Mouse (Mus musculus) embryonic fibroblast, embryonic 13.5 days (primary cell): ENCODE data around the gene Sigmar1. TPM values are rescaled to one million over a fixed set of nuclear protein-coding genes. Genes with fewer than 3 reads are reported as not detected.
A peak's percentile ranks its signal among the peaks of the same experiment; 100 is the strongest.

ENCODE experiments used
- H3K27ac ChIP-seq: 2 replicates; pipeline ENCODE4 v1.5.1; 2012; ENCODE audit warnings: low read length, control low read depth, inconsistent platforms; ENCODE audit not compliant: insufficient read depth
- H3K4me1 ChIP-seq: 2 replicates; pipeline ENCODE4 v1.6.1; 2011; ENCODE audit warnings: low read length; ENCODE audit not compliant: control insufficient read depth, insufficient read depth
- H3K4me3 ChIP-seq: 2 replicates; pipeline ENCODE4 v1.5.1; 2011; ENCODE audit warnings: mild to moderate bottlenecking, control low read depth, low read length; ENCODE audit not compliant: insufficient read depth
- CTCF ChIP-seq: IDR thresholded peaks from 2 replicates; pipeline ENCODE4 v1.5.1; 2011; ENCODE audit warnings: mild to moderate bottlenecking, control low read depth, low read length, moderate library complexity, borderline replicate concordance; ENCODE audit not compliant: insufficient read depth
- POLR2A ChIP-seq: IDR thresholded peaks from 2 replicates; pipeline ENCODE4 v1.6.1; 2011; ENCODE audit warnings: low read depth, mild to moderate bottlenecking, control low read depth, low read length, moderate library complexity
- polyA plus RNA-seq: library from polyadenylated mRNA; stranded (reverse); fragments of >200 nt; gene quantifications from 2 replicates; pipeline ENCODE4 v1.2.4, GENCODE M21; 2011; ENCODE audit warnings: low read depth; ENCODE audit not compliant: missing spikeins, insufficient read length

Gene Sigmar1
- polyA plus RNA-seq, 1 experiment: 78.6 TPM

DNA sequence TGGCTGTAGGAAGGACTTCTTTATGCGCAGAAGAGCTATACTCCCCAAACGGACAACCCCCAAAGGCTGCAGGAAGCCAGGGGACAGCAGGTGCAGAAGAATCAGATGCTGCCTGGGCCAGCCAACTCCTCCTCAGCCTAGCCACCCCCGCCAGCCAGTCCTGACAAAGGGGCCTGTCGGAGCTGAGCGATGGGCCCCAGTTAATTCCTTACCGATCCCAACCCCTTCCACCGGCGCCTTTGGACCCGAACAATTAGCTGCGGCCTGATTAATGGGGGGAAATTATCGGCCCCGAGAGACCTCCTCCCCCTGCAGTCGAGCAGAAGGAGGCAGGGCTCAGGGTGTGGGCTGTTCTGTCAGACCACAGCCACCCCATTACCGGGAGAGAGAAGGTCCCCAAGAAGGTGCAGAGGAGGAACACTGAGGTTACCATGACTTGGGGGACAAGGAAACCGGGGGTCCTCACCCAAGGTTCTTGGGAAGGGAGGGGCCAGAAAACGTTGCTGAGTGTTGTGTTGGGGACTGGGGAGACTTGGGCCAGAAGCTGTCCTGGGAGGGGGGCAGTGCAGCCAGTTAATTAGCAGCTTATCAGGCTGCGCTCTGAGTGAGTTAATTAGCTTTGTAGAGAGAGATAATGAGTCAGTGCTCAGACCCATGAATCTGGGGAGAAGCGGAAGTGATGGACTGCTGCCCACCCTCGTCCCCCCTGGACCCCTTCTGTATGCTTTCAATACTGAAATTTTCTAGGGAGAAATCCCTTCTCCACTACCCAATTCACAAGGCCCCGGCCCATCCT, 28.9 kb downstream of the Sigmar1 start:
- Histone ChIP-seq H3K4me3 (no peak overlapping the region), H3K27ac (no peak overlapping the region), H3K4me1 (0 out of 2 replicates have a peak, but pooled peaks cover 2% of the 10 kb centered on the region)
- TF ChIP-seq CTCF: no peak
- no peak for TF ChIP-seq POLR2A

GRCm38 (mm10) chr4:41722918-41723351, 33.0 kb downstream of the Sigmar1 start, which contains the start of gene Dctn3:
TSS of gene Dctn3 (minus strand) at chr4:41723170.
- H3K4me1 ChIP-seq: peaks cover 4% of the 10 kb centered on the region
- peak within 1 kb of the TSS; percentile 94 for H3K4me3 ChIP-seq
- H3K27ac ChIP-seq: no peak within 1 kb of the TSS
- TF ChIP-seq POLR2A (peak; percentile 87), CTCF (no peak)

GRCm38 (mm10) chr4:41716834-41717233, 39.1 kb downstream of the Sigmar1 start:
- H3K4me1 ChIP-seq: peaks cover 2% of the 10 kb centered on the region
- H3K4me3 ChIP-seq: no peak overlapping the region
- H3K27ac ChIP-seq: no peak overlapping the region
- TF ChIP-seq CTCF: no peak
- no peak for TF ChIP-seq POLR2A

DNA sequence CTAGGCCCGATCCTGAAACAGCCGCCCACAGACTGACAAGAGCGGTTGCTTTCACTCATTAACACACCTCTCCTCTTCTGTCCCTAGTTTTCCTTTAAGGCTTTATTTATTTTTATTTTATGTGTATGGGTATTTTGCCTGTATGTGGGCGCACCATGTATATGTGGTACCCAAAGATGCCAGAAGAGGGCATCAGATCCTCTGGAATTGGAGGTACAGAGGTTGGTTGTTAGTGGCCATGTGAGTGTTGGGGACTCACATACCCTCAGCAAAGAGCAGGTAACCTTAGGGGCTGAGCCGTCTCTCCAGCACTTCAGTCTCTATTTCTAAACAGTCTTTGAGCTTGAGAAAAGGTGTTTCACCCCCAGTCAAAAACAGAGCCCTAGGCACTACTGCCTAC, 40.4 kb downstream of the Sigmar1 start:
- TF ChIP-seq POLR2A: no peak
- no peak for TF ChIP-seq CTCF
- H3K4me3 ChIP-seq: no peak overlapping the region
- H3K27ac ChIP-seq: no peak overlapping the region
- H3K4me1 ChIP-seq: no peaks in the 10 kb centered on the region

DNA sequence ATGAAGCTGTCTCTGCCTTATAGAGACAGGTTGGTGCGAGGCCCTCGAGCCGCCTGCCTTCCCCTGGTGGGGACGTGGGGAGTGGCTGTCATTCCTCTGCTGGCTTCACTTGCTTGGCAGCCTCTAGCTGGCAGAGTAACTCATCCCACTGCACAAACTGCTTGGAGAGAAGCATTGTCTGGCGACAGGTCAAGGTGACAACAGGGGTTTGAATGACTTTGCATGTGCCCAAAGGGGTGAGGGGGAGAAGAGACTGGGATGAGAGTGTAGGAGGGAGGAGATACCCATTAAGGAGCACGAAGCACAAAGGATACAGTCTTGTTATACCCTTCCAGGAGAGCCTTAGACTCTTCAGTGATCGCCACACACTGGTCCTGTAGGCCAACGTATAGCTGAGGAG, 40.9 kb downstream of the Sigmar1 start:
- TF ChIP-seq POLR2A (no peak), CTCF (no peak)
- no peak overlapping the region for H3K4me3 ChIP-seq

GRCm38 (mm10) chr4:41714276-41714675, 41.7 kb downstream of the Sigmar1 start:
- TF ChIP-seq POLR2A: no peak
- peak; percentile 83 for TF ChIP-seq CTCF
- Histone ChIP-seq H3K4me1 (no peaks in the 10 kb centered on the region), H3K4me3 (no peak overlapping the region), H3K27ac (no peak overlapping the region)

More for the DNA sequence above, 40.9 kb downstream of the Sigmar1 start:
- no peak overlapping the region for H3K27ac ChIP-seq
- H3K4me1 ChIP-seq: no peaks in the 10 kb centered on the region

DNA sequence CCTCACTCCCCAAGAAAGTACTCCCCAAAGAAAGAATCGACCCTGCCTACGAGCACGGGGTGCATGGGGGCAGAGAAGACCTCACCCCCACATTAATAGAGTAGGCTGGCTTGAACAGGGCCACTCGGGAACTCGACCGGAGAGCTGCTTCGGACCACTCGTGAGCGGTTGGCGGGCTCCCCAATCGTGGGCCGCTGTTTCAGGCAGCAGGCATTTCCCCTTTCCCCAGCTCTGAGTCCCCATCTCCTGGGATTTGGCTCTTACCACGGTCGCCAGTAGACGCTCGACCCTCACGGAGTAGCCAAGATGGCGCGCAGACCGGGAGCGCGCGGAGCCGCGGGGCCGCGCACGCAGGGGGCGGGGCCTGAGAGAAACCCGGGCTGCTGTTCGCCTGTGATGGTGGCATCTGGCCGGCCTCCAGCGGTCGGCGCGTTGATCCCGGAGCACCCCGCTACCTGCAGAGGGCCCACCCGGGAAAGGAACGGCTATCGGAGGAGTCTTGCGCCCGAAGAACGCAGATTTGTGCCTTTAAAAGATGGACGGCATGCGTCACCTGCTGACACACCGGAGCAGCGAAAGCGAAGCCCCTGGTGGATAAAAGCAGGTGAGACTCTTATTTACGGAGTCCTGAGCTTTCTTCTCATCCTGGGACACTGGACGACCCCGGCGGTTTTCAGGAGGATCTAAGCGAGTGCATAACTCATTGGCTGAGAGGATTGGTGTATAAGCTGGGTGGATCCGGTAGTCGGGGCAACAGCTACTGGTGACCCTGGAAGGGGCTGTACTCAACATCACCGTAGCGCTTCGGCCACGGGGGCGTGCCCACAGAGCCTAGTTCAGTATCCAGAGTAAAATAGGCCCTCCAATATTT, 42.5 kb downstream of the Sigmar1 start, which contains the start of gene Rpp25l:
Gene Rpp25l, minus strand, starts transcription at position 338 of the 871 bp plus-strand sequence.
- Histone ChIP-seq H3K27ac (no peak within 1 kb of the TSS), H3K4me1 (no peaks in the 10 kb centered on the region), H3K4me3 (peak within 1 kb of the TSS; percentile 83)
- TF ChIP-seq POLR2A (peak; percentile 91), CTCF (no peak)

DNA sequence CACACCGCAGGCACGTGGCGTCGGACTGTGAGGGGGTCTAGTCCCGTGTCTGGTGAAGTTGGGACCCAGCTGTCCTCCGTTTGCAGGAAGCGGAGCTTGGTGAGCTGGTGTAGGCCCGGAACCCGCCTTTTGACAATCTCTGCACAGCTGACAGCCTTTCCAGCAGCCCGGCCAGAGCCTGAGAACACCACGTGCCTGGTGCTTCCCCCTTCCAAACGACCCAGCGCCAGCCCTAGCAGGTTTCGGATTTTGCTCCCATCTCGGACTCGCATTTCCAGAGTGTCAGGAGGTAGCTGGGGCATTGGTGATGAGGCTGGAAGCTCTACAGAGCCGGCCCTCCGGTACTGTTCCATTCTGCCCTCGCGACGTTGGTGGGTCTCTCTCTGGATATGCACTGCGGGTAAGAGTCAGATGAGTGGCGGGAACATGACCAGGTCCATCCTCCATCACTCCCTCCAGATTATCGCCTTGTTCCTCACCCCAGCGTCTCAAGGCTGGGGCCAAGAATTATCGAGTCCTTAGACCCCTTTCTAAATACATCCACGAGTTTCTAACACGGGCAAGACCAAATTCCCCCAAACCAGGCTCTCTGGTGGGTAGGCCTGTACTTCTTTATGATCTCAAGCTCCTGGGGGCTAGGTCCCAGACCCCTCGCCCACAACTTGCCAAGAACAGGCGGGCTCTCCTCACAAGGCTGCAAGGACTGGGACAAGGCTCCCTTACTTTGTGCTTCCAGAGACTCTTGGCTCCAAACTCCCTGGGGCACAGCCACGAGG, 43.3 kb downstream of the Sigmar1 start:
- TF ChIP-seq CTCF: no peak
- no peak for TF ChIP-seq POLR2A
- Histone ChIP-seq H3K4me3 (peak overlapping the region; percentile 83), H3K4me1 (no peaks in the 10 kb centered on the region), H3K27ac (no peak overlapping the region)
